Mouse (Mus musculus): ENCODE data around the gene Tnfrsf1b. TPM values are rescaled to one million over a fixed set of nuclear protein-coding genes. Genes with fewer than 3 reads are reported as not detected.

Tnfrsf1b gene
- polyA plus RNA-seq, 1 experiment from 2014 or later: 5.2 TPM

- H3K4me2 ChIP-seq: no peak overlapping the region
Measured at GRCm38 (mm10) chr4:145274887-145275286, 28.2 kb upstream of the Tnfrsf1b start.

GRCm38 (mm10) chr4:145273923-145274322, 27.3 kb upstream of the Tnfrsf1b start:
- no peaks in the 10 kb centered on the region for H3K9me3 ChIP-seq
- no peak overlapping the region for H3K4me2 ChIP-seq
- no peak overlapping the region for H3K27ac ChIP-seq
- no peaks in the 10 kb centered on the region for H3K27me3 ChIP-seq
- H3K4me3 ChIP-seq: no peak overlapping the region
- no peaks in the 10 kb centered on the region for H3K36me3 ChIP-seq
- ATAC-seq (ENCODE audit: borderline replicate concordance, extremely low read depth, low FRiP score, low TSS enrichment): no peak
- no peak overlapping the region for H3K9ac ChIP-seq
- no peaks in the 10 kb centered on the region for H3K4me1 ChIP-seq
- WGBS: 80% methylated on average over 5 of the region's 5 CpGs

More at GRCm38 (mm10) chr4:145274887-145275286, 28.2 kb upstream of the Tnfrsf1b start:
- Histone ChIP-seq H3K9me3 (no peaks in the 10 kb centered on the region), H3K4me3 (no peak overlapping the region), H3K9ac (no peak overlapping the region), H3K4me1 (no peaks in the 10 kb centered on the region), H3K27ac (no peak overlapping the region), H3K36me3 (no peaks in the 10 kb centered on the region), H3K27me3 (no peaks in the 10 kb centered on the region)
- WGBS: 87% methylated on average over 5 of the region's 5 CpGs
- ATAC-seq (ENCODE audit: borderline replicate concordance, extremely low read depth, low FRiP score, low TSS enrichment): no peak

- no peaks in the 10 kb centered on the region for H3K36me3 ChIP-seq
- no peak overlapping the region for H3K4me2 ChIP-seq
- WGBS: 31% methylated on average over 1 of the region's 1 CpGs
- peak overlapping the region; percentile 50; the same call in 1 of the 2 replicates for H3K27ac ChIP-seq
- no peaks in the 10 kb centered on the region for H3K27me3 ChIP-seq
- ATAC-seq (ENCODE audit: borderline replicate concordance, extremely low read depth, low FRiP score, low TSS enrichment): no peak
- H3K4me1 ChIP-seq: peaks cover 2% of the 10 kb centered on the region; the same call in 1 of the 2 replicates
- no peak overlapping the region for H3K9ac ChIP-seq
- H3K9me3 ChIP-seq: no peaks in the 10 kb centered on the region
- H3K4me3 ChIP-seq: no peak overlapping the region
Measured at GRCm38 (mm10) chr4:145272763-145273162, 26.1 kb upstream of the Tnfrsf1b start.

GRCm38 (mm10) chr4:145271634-145272033, 25.0 kb upstream of the Tnfrsf1b start:
- Histone ChIP-seq H3K9ac (no peak overlapping the region), H3K4me2 (no peak overlapping the region), H3K4me1 (peaks cover 7% of the 10 kb centered on the region; the same call in 1 of the 2 replicates), H3K27me3 (no peaks in the 10 kb centered on the region), H3K9me3 (no peaks in the 10 kb centered on the region), H3K36me3 (no peaks in the 10 kb centered on the region), H3K27ac (no peak overlapping the region), H3K4me3 (no peak overlapping the region)
- ATAC-seq (ENCODE audit: borderline replicate concordance, extremely low read depth, low FRiP score, low TSS enrichment): no peak
- 79% methylated on average over 4 of the region's 4 CpGs for WGBS

- Histone ChIP-seq H3K9me3 (no peaks in the 10 kb centered on the region), H3K4me2 (no peak overlapping the region), H3K27me3 (no peaks in the 10 kb centered on the region; the same call in 1 of the 2 replicates), H3K27ac (no peak overlapping the region), H3K4me3 (no peak overlapping the region), H3K36me3 (no peaks in the 10 kb centered on the region), H3K9ac (no peak overlapping the region), H3K4me1 (peaks cover 7% of the 10 kb centered on the region; the same call in 1 of the 2 replicates)
- ATAC-seq (ENCODE audit: borderline replicate concordance, extremely low read depth, low FRiP score, low TSS enrichment): no peak
- WGBS: 77% methylated on average over 5 of the region's 5 CpGs
Measured at GRCm38 (mm10) chr4:145270136-145270535, 23.5 kb upstream of the Tnfrsf1b start.

GRCm38 (mm10) chr4:145267631-145268110, 21.0 kb upstream of the Tnfrsf1b start:
- Histone ChIP-seq H3K27me3 (no peaks in the 10 kb centered on the region; the same call in 1 of the 2 replicates), H3K9ac (no peak overlapping the region), H3K27ac (no peak overlapping the region), H3K36me3 (no peaks in the 10 kb centered on the region), H3K4me3 (no peak overlapping the region), H3K4me1 (peaks cover 7% of the 10 kb centered on the region; the same call in 1 of the 2 replicates), H3K9me3 (no peaks in the 10 kb centered on the region), H3K4me2 (no peak overlapping the region)
- WGBS: 19% methylated on average over 4 of the region's 4 CpGs
- ATAC-seq (ENCODE audit: borderline replicate concordance, extremely low read depth, low FRiP score, low TSS enrichment): peak; percentile 71; the same call in 1 of the 2 replicates

GRCm38 (mm10) chr4:145266505-145266904, 19.8 kb upstream of the Tnfrsf1b start:
- H3K9me3 ChIP-seq: no peaks in the 10 kb centered on the region
- H3K4me1 ChIP-seq: peaks cover 7% of the 10 kb centered on the region; the same call in 1 of the 2 replicates
- H3K9ac ChIP-seq: no peak overlapping the region
- WGBS: 71% methylated on average over 4 of the region's 4 CpGs
- no peaks in the 10 kb centered on the region for H3K36me3 ChIP-seq
- no peak overlapping the region for H3K4me3 ChIP-seq
- ATAC-seq (ENCODE audit: borderline replicate concordance, extremely low read depth, low FRiP score, low TSS enrichment): no peak
- H3K4me2 ChIP-seq: no peak overlapping the region
- H3K27ac ChIP-seq: no peak overlapping the region
- H3K27me3 ChIP-seq: no peaks in the 10 kb centered on the region; the same call in 1 of the 2 replicates

GRCm38 (mm10) chr4:145264761-145265160, 18.1 kb upstream of the Tnfrsf1b start:
- ATAC-seq (ENCODE audit: borderline replicate concordance, extremely low read depth, low FRiP score, low TSS enrichment): no peak
- no peaks in the 10 kb centered on the region for H3K9me3 ChIP-seq
- H3K4me3 ChIP-seq: no peak overlapping the region
- no peak overlapping the region for H3K4me2 ChIP-seq
- H3K4me1 ChIP-seq: peaks cover 7% of the 10 kb centered on the region; the same call in 1 of the 2 replicates
- H3K27ac ChIP-seq: no peak overlapping the region
- 39% methylated on average over 2 of the region's 2 CpGs for WGBS
- no peaks in the 10 kb centered on the region; the same call in 1 of the 2 replicates for H3K27me3 ChIP-seq
- no peak overlapping the region for H3K9ac ChIP-seq
- H3K36me3 ChIP-seq: no peaks in the 10 kb centered on the region

GRCm38 (mm10) chr4:145263583-145263982, 16.9 kb upstream of the Tnfrsf1b start:
- H3K27me3 ChIP-seq: no peaks in the 10 kb centered on the region; the same call in 1 of the 2 replicates
- no peaks in the 10 kb centered on the region for H3K36me3 ChIP-seq
- 100% methylated on average over 1 of the region's 1 CpGs for WGBS
- no peak overlapping the region for H3K9ac ChIP-seq
- H3K4me3 ChIP-seq: no peak overlapping the region
- ATAC-seq (ENCODE audit: borderline replicate concordance, extremely low read depth, low FRiP score, low TSS enrichment): no peak
- no peak overlapping the region for H3K4me2 ChIP-seq
- no peaks in the 10 kb centered on the region for H3K9me3 ChIP-seq
- H3K27ac ChIP-seq: no peak overlapping the region
- peaks cover 7% of the 10 kb centered on the region; the same call in 1 of the 2 replicates for H3K4me1 ChIP-seq

- no peak for ATAC-seq (ENCODE audit: borderline replicate concordance, extremely low read depth, low FRiP score, low TSS enrichment)
- Histone ChIP-seq H3K4me3 (no peak overlapping the region), H3K27me3 (no peaks in the 10 kb centered on the region; the same call in 1 of the 2 replicates), H3K4me2 (no peak overlapping the region), H3K27ac (no peak overlapping the region), H3K4me1 (no peaks in the 10 kb centered on the region), H3K36me3 (no peaks in the 10 kb centered on the region), H3K9me3 (no peaks in the 10 kb centered on the region), H3K9ac (no peak overlapping the region)
- WGBS: 83% methylated on average over 5 of the region's 5 CpGs
Measured at GRCm38 (mm10) chr4:145260802-145261201, 14.1 kb upstream of the Tnfrsf1b start.

- Histone ChIP-seq H3K27me3 (no peaks in the 10 kb centered on the region), H3K4me2 (no peak overlapping the region), H3K27ac (no peak overlapping the region), H3K9ac (no peak overlapping the region), H3K4me1 (no peaks in the 10 kb centered on the region), H3K36me3 (no peaks in the 10 kb centered on the region), H3K4me3 (no peak overlapping the region), H3K9me3 (no peaks in the 10 kb centered on the region)
- 62% methylated on average over 5 of the region's 5 CpGs for WGBS
- ATAC-seq (ENCODE audit: borderline replicate concordance, extremely low read depth, low FRiP score, low TSS enrichment): no peak
Measured at GRCm38 (mm10) chr4:145257751-145258434, 11.2 kb upstream of the Tnfrsf1b start.

- WGBS: 76% methylated on average over 5 of the region's 5 CpGs
- H3K4me3 ChIP-seq: no peak overlapping the region
- no peaks in the 10 kb centered on the region for H3K27me3 ChIP-seq
- no peak for ATAC-seq (ENCODE audit: borderline replicate concordance, extremely low read depth, low FRiP score, low TSS enrichment)
- no peaks in the 10 kb centered on the region for H3K9me3 ChIP-seq
- H3K4me2 ChIP-seq: no peak overlapping the region
- H3K4me1 ChIP-seq: no peaks in the 10 kb centered on the region
- no peaks in the 10 kb centered on the region for H3K36me3 ChIP-seq
- H3K27ac ChIP-seq: no peak overlapping the region
- no peak overlapping the region for H3K9ac ChIP-seq
Measured at GRCm38 (mm10) chr4:145256144-145256543, 9.5 kb upstream of the Tnfrsf1b start.

Measured in lung, embryonic 15.5 days (tissue).